Mouse (Mus musculus): ENCODE measurements at regions not wholly inside any gene's neighbourhood (a gene's known extent, or its start where the extent isn't known, plus 50 kb on each side); places are given as distances from the start of the nearest gene placed in this dataset.

- Histone ChIP-seq H3K27ac (replicated peaks) (no peak overlapping the region), H3K4me2 (replicated peaks; ENCODE audit: low read depth) (no peak overlapping the region), H3K9ac (ENCODE audit: low read length) (no peak overlapping the region), H3K27me3 (ENCODE audit: control insufficient read depth, insufficient read depth, low read length) (no peaks in the 10 kb centered on the region), H3K36me3 (ENCODE audit: control insufficient read depth, insufficient read depth, low read length) (no peaks in the 10 kb centered on the region), H3K4me1 (replicated peaks; ENCODE audit: control insufficient read depth, insufficient read depth) (no peaks in the 10 kb centered on the region), H3K9me3 (ENCODE audit: control insufficient read depth, low read length) (no peaks in the 10 kb centered on the region), H3K4me3 (ENCODE audit: low read depth, low read length) (no peak overlapping the region)
- WGBS = 45% methylated on average over 4 of the region's 4 CpGs
- DNase-seq (ENCODE audit: low spot score) (no peak), ATAC-seq (ENCODE audit: low FRiP score, low TSS enrichment) (no peak)
- no peak for TF ChIP-seq EP300 (optimal IDR thresholded peaks at IDR 0.05)
- no peak for TF ChIP-seq CTCF (IDR thresholded peaks at IDR 0.05; ENCODE audit: low read depth)
These were observed 65.6 kb downstream of the 4933402N22Rik start for GRCm38 (mm10) chr5:11983452-11983851.

- no peaks in the 10 kb centered on the region for H3K9me3 ChIP-seq (ENCODE audit: control insufficient read depth, low read length)
- no peak for DNase-seq (ENCODE audit: low spot score)
- no peak for ATAC-seq (ENCODE audit: low FRiP score, low TSS enrichment)
- H3K4me1 ChIP-seq (replicated peaks; ENCODE audit: control insufficient read depth, insufficient read depth) = no peaks in the 10 kb centered on the region
- H3K36me3 ChIP-seq (ENCODE audit: control insufficient read depth, insufficient read depth, low read length) = no peaks in the 10 kb centered on the region
- no peak overlapping the region for H3K4me3 ChIP-seq (ENCODE audit: low read depth, low read length)
- H3K4me2 ChIP-seq (replicated peaks; ENCODE audit: low read depth) = no peak overlapping the region
- no peaks in the 10 kb centered on the region for H3K27me3 ChIP-seq (ENCODE audit: control insufficient read depth, insufficient read depth, low read length)
- TF ChIP-seq EP300 (optimal IDR thresholded peaks at IDR 0.05) (no peak), CTCF (IDR thresholded peaks at IDR 0.05; ENCODE audit: low read depth) (no peak)
- no peak overlapping the region for H3K27ac ChIP-seq (replicated peaks)
- H3K9ac ChIP-seq (ENCODE audit: low read length) = no peak overlapping the region
- WGBS = 75% methylated on average over 5 of the region's 5 CpGs
These were observed 71.3 kb downstream of the 4933402N22Rik start for GRCm38 (mm10) chr5:11989140-11989539.

GRCm38 (mm10) chr5:12000777-12001176 is 82.9 kb downstream of the 4933402N22Rik start:
- Histone ChIP-seq H3K27me3 (ENCODE audit: control insufficient read depth, insufficient read depth, low read length) (no peaks in the 10 kb centered on the region), H3K4me3 (ENCODE audit: low read depth, low read length) (no peak overlapping the region), H3K9ac (ENCODE audit: low read length) (no peak overlapping the region), H3K36me3 (ENCODE audit: control insufficient read depth, insufficient read depth, low read length) (no peaks in the 10 kb centered on the region), H3K4me2 (replicated peaks; ENCODE audit: low read depth) (no peak overlapping the region), H3K4me1 (replicated peaks; ENCODE audit: control insufficient read depth, insufficient read depth) (no peaks in the 10 kb centered on the region), H3K27ac (replicated peaks) (no peak overlapping the region), H3K9me3 (ENCODE audit: control insufficient read depth, low read length) (no peaks in the 10 kb centered on the region)
- DNase-seq (ENCODE audit: low spot score) (no peak), ATAC-seq (ENCODE audit: low FRiP score, low TSS enrichment) (no peak)
- no peak for TF ChIP-seq EP300 (optimal IDR thresholded peaks at IDR 0.05)
- peak; percentile 53 for TF ChIP-seq CTCF (IDR thresholded peaks at IDR 0.05; ENCODE audit: low read depth)

DNA sequence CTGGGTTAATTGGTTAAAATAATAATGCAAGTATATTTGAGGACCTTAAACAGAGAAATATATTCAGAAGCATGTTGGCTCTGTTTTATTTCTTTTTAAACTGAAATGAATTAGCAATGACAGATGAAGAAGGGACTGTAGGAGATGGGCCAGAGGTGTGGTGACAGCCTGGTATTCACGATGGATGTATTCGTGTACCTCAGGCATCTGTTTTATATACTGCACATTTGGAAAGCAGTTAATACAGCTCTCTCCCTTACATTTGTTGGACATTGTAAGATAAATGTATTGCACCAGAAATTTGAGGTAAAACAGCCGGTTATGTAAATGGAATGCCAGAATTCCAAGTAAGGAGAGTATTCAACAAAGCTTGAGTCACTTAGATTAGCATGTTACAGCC is 88.6 kb downstream of the 4933402N22Rik start:
- Histone ChIP-seq H3K27ac (replicated peaks) (no peak overlapping the region), H3K36me3 (ENCODE audit: control insufficient read depth, insufficient read depth, low read length) (no peaks in the 10 kb centered on the region), H3K9me3 (ENCODE audit: control insufficient read depth, low read length) (no peaks in the 10 kb centered on the region), H3K4me3 (ENCODE audit: low read depth, low read length) (no peak overlapping the region), H3K4me1 (replicated peaks; ENCODE audit: control insufficient read depth, insufficient read depth) (no peaks in the 10 kb centered on the region), H3K9ac (ENCODE audit: low read length) (no peak overlapping the region), H3K27me3 (ENCODE audit: control insufficient read depth, insufficient read depth, low read length) (no peaks in the 10 kb centered on the region), H3K4me2 (replicated peaks; ENCODE audit: low read depth) (no peak overlapping the region)
- no peak for DNase-seq (ENCODE audit: low spot score)
- TF ChIP-seq EP300 (optimal IDR thresholded peaks at IDR 0.05) = no peak
- TF ChIP-seq CTCF (IDR thresholded peaks at IDR 0.05; ENCODE audit: low read depth) = no peak
- no peak for ATAC-seq (ENCODE audit: low FRiP score, low TSS enrichment)
- 57% methylated on average over 3 of the region's 3 CpGs for WGBS

GRCm38 (mm10) chr5:12016332-12016731 is 98.5 kb downstream of the 4933402N22Rik start:
- no peaks in the 10 kb centered on the region for H3K9me3 ChIP-seq (ENCODE audit: control insufficient read depth, low read length)
- TF ChIP-seq EP300 (optimal IDR thresholded peaks at IDR 0.05) (no peak), CTCF (IDR thresholded peaks at IDR 0.05; ENCODE audit: low read depth) (no peak)
- no peak overlapping the region for H3K4me2 ChIP-seq (replicated peaks; ENCODE audit: low read depth)
- no peak overlapping the region for H3K27ac ChIP-seq (replicated peaks)
- H3K4me1 ChIP-seq (replicated peaks; ENCODE audit: control insufficient read depth, insufficient read depth) = no peaks in the 10 kb centered on the region
- ATAC-seq (ENCODE audit: low FRiP score, low TSS enrichment) = no peak
- no peaks in the 10 kb centered on the region for H3K36me3 ChIP-seq (ENCODE audit: control insufficient read depth, insufficient read depth, low read length)
- H3K27me3 ChIP-seq (ENCODE audit: control insufficient read depth, insufficient read depth, low read length) = no peaks in the 10 kb centered on the region
- WGBS = 55% methylated on average over 1 of the region's 1 CpGs
- H3K9ac ChIP-seq (ENCODE audit: low read length) = no peak overlapping the region
- no peak overlapping the region for H3K4me3 ChIP-seq (ENCODE audit: low read depth, low read length)
- DNase-seq (ENCODE audit: low spot score) = no peak

DNA sequence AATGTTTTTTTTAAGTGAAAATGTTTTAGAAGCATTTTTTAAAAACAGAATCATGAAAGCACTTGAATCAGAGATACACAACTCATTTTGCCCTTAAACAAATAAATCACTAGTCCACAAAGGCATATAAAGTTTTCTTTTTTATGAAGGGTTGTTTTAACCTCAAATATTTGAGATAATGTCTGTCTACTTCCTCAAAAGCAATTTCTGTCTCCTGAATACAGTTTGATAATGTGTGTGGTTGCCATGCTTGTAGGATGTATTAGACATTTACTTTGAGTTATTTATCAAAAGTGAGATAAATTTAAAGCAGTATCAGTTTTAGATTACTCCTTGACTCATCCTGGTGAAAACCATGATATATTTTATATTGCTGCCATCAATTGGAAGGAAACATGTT is 102.6 kb downstream of the 4933402N22Rik start:
- no peak for TF ChIP-seq EP300 (optimal IDR thresholded peaks at IDR 0.05)
- no peak for TF ChIP-seq CTCF (IDR thresholded peaks at IDR 0.05; ENCODE audit: low read depth)
- H3K27ac ChIP-seq (replicated peaks) = no peak overlapping the region
- H3K9me3 ChIP-seq (ENCODE audit: control insufficient read depth, low read length) = no peaks in the 10 kb centered on the region
- H3K4me3 ChIP-seq (ENCODE audit: low read depth, low read length) = no peak overlapping the region
- H3K27me3 ChIP-seq (ENCODE audit: control insufficient read depth, insufficient read depth, low read length) = no peaks in the 10 kb centered on the region
- H3K9ac ChIP-seq (ENCODE audit: low read length) = no peak overlapping the region
- H3K4me2 ChIP-seq (replicated peaks; ENCODE audit: low read depth) = no peak overlapping the region
- ATAC-seq (ENCODE audit: low FRiP score, low TSS enrichment) (no peak), DNase-seq (ENCODE audit: low spot score) (no peak)
- no peaks in the 10 kb centered on the region for H3K36me3 ChIP-seq (ENCODE audit: control insufficient read depth, insufficient read depth, low read length)
- no peaks in the 10 kb centered on the region for H3K4me1 ChIP-seq (replicated peaks; ENCODE audit: control insufficient read depth, insufficient read depth)

Data from stomach, postnatal 0 days (tissue).